Mouse (Mus musculus) bone marrow macrophage, adult 2 months (primary cell): ENCODE results near the gene Apba1.

Source experiments
- CTCF ChIP-seq: IDR thresholded peaks from 2 replicates; pipeline ENCODE4 v1.5.1; 2012; ENCODE audit warnings: low read depth, mild to moderate bottlenecking, low read length, moderate library complexity
- POLR2A ChIP-seq: IDR thresholded peaks from 2 replicates; pipeline ENCODE4 v1.6.1; 2012; ENCODE audit warnings: mild to moderate bottlenecking, low read depth, low read length, borderline replicate concordance

DNA sequence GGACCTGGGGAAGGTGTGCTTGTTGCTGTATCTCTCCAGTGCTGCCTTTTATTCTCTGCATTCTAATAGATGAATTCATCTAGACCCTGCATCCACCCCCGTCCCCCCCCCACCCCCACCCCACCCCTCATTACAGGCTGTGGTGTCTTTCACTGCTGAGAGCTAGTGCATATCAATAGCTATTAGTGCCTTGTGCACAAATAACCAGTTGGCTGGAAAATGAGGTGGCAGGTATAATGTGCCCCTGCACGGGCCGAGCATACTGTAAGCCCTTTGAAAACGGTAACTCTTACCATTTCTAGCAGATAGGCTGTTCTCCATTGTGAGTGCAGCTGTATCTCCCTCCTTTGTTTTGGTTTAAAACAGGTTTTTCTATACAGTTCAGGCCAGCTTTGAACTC lies 146.2 kb downstream of the Apba1 start:
- TF ChIP-seq CTCF, result no peak
- TF ChIP-seq POLR2A, result no peak
